Mouse (Mus musculus) olfactory bulb, adult 2 months (tissue): Measurements from ENCODE around the gene Ikzf3. TPM values are rescaled to one million over a fixed set of nuclear protein-coding genes. Genes with fewer than 3 reads are reported as not detected.

ENCODE experiments used
- H3K27ac ChIP-seq: fragments of 200-500 bp; 2 replicates; pipeline ENCODE4 v1.5.1; 2012; ENCODE audit warnings: low read depth, low read length; ENCODE audit not compliant: insufficient read depth
- H3K4me1 ChIP-seq: fragments of 200-500 bp; 2 replicates; pipeline ENCODE4 v1.6.1; 2012; ENCODE audit warnings: low read length; ENCODE audit not compliant: control insufficient read depth, insufficient read depth
- H3K4me3 ChIP-seq: fragments of 200-500 bp; 2 replicates; pipeline ENCODE4 v1.5.1; 2012; ENCODE audit warnings: mild to moderate bottlenecking, low read depth, low read length, moderate library complexity; ENCODE audit not compliant: insufficient read depth
- CTCF ChIP-seq: fragments of 200-500 bp; IDR thresholded peaks from 2 replicates; pipeline ENCODE4 v1.5.1; 2012; ENCODE audit warnings: low read depth, mild to moderate bottlenecking, low read length, moderate library complexity; ENCODE audit not compliant: insufficient read depth
- POLR2A ChIP-seq: fragments of 200-500 bp; IDR thresholded peaks from 2 replicates; pipeline ENCODE4 v1.6.1; 2012; ENCODE audit warnings: mild to moderate bottlenecking, low read depth, low read length, moderate library complexity; ENCODE audit not compliant: insufficient read depth
- WGBS: fragments of 180-500 bp; shearing (Covaris S2); methylation state at CpG from one replicate; pipeline ENCODE4 v1.1.7; 2018; 5-methylcytosine and 5-hydroxymethylcytosine counted together
- polyA plus RNA-seq: library from polyadenylated mRNA; stranded (reverse); fragments of >200 nt; gene quantifications from 2 replicates; pipeline ENCODE4 v1.2.4, GENCODE M21; 2012; ENCODE audit warnings: low replicate concordance; ENCODE audit not compliant: missing spikeins, insufficient read depth, insufficient read length

The Ikzf3 gene
- polyA plus RNA-seq, 1 experiment = not detected

DNA sequence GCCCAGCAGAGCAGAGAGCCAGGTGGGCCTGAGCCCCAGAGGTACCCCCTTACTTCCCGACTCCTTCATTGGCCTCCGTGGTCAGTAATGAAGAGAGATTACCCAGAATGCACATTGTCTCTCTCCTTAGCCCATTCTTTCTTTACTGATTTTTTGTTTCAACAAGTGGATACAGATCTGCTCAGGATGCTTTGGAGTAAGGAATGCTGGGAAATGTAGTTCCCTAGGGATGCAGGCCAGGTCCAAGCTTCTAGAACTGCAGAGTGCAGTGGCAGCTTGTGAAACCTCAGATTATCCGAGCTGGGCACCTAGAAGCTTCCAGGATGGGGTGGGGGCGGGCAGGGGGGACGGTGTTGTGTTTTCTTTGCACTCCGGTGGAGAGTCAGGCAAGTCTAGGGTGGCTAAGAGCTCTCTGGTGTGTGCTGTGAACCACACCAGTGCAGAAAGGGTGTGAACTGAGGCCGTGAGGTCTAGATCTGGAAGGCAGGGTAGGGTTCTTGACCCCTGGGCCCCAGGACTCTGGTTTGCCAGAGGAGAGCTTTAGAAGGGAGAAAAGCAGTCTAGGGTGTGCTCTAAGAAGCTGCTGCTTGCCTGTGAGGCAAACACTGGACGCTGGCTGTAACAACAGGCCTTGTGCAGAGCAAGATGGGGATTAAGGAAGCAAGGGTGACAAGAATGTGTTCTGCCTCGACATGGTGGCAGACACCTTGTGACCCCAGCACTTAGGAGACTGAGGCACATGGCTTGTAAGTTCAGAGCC, 113.9 kb downstream of the Ikzf3 start:
- TF ChIP-seq POLR2A (no peak), CTCF (no peak)
- Histone ChIP-seq H3K4me3 (no peak overlapping the region), H3K27ac (no peak overlapping the region), H3K4me1 (no peaks in the 10 kb centered on the region)
- WGBS = 87% methylated on average over 9 of the region's 9 CpGs

DNA sequence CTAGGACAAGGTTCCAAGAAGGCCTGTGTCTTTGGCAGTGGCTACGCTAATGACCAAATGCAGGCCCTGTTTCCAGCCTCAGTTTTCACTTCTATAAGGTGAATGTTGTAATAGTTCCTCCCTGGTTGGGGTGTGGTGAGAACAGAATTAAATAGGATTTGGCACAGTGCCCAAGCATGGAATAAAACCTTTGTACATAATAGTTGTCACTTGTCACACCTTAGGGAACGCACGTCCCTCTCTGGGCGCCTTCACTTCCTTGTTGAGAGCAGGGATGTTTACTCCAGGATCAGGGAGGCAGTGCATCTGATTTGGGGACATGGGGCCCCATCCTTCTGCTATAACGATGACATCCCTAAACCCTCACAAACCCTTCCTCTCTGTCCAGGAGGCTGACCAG, 117.4 kb downstream of the Ikzf3 start:
- 84% methylated on average over 5 of the region's 5 CpGs for WGBS
- TF ChIP-seq POLR2A (no peak), CTCF (no peak)
- Histone ChIP-seq H3K27ac (no peak overlapping the region), H3K4me3 (no peak overlapping the region), H3K4me1 (no peaks in the 10 kb centered on the region)

DNA sequence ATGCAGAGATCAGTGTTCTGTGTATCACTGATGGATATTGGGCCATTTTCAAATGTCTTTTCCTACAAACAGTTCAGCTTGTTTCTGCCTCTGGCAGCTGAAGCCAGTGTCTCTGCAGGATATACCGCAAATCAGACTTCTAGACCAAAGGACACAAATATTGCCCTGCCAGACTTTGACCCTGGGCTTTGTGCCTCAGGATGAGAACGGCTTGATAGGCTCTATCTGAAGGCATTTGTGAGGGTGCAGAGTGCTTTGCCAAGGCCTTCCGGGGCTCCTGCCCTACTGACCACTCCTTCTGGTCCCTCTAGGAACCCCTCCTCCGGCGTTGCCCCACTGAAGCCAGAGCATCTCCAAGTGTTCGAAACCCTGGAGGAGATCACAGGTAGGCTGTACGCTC, 119.2 kb downstream of the Ikzf3 start:
- no peak overlapping the region for H3K4me3 ChIP-seq
- H3K4me1 ChIP-seq = no peaks in the 10 kb centered on the region
- H3K27ac ChIP-seq = no peak overlapping the region
- TF ChIP-seq CTCF = no peak
- 94% methylated on average over 7 of the region's 7 CpGs for WGBS

DNA sequence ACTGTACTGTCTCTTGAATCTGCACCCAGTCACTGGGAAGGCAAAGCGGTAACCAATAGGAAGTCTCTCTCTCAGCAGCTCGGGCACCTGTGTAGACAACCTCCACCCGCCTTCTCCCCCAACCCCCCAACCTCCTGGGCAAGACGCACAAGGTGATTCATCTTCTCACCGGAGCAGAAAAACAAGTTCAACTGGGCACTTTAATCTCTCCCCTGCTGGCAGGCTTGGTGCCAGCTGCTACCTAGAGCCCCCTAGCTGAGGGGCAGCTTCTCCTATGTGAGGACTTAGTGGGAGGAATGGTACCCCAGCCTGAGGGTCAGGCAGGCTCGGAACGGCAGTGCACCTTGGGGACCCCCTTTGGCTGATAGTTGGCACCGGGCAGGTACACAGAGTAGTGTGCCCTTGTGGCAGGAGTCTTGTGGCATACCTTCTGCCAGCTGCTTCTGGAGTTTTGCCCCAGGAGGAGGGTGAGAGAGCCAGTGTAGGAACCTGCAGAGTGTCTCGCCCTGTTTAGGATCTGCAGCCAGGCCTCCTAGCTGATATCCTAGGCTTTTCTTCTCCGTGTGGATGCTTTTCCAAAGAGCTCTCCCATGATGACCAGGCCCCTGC, 126.8 kb downstream of the Ikzf3 start:
- TF ChIP-seq CTCF = no peak
- no peak for TF ChIP-seq POLR2A
- Histone ChIP-seq H3K27ac (peak overlapping the region; percentile 1; the same call in 1 of the 2 replicates), H3K4me3 (no peak overlapping the region), H3K4me1 (peaks cover 21% of the 10 kb centered on the region)
- WGBS = 71% methylated on average over 10 of the region's 10 CpGs

DNA sequence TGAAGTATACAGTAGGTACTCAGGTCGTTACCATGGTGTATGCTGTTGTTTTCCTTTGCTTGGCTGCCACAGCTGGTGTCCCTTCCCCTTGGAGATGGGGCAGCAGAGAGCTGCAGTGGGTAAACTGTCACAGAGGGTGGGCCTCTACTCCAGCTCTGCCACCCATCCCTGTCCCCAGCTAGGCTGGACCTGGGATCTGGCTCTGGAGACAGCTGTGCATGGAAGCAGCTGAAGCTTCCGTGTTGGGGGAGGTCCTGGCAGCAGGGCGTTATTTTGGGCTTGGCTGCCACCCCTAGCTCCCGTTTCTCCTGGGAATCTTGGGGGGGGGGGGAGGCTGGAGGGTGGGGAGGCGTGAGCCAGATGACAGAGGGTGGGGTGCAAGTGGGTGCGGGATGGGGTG, 127.6 kb downstream of the Ikzf3 start:
- Histone ChIP-seq H3K4me1 (peaks cover 27% of the 10 kb centered on the region), H3K27ac (peak overlapping the region; percentile 26; the same call in 1 of the 2 replicates), H3K4me3 (no peak overlapping the region)
- TF ChIP-seq CTCF (no peak), POLR2A (no peak)
- WGBS = 23% methylated on average over 6 of the region's 6 CpGs

DNA sequence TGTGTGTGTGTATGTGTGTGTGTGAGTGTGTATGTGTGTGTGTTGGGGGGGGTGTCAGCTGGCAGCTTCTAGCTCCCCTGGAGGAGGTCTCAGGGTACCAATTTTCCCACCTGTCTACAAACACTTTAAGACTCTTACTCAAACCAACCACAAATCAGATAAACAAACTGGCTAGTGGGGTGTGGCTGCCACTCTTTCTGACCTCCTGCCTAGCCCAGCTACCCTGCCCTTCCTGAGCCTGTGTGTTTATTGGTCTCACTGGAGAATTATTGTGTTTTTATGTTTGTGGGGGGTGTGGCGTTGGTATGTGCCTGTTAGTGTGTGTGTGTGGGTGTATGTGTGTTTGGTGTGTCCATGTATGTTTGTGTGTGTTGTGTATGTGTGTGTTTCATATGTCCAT, 128.8 kb downstream of the Ikzf3 start:
- TF ChIP-seq POLR2A (no peak), CTCF (no peak)
- no peak overlapping the region for H3K27ac ChIP-seq
- H3K4me1 ChIP-seq = peaks cover 38% of the 10 kb centered on the region
- H3K4me3 ChIP-seq = no peak overlapping the region
- WGBS = 90% methylated on average over 1 of the region's 1 CpGs

Other genes starting within 250 kb of the Ikzf3 start
- gene Neurod2, start 216.4 kb downstream of the Ikzf3 start, polyA plus RNA-seq = not detected in 2 replicates
- gene Ppp1r1b, start 197.6 kb downstream of the Ikzf3 start, polyA plus RNA-seq = not detected in 2 replicates
- gene Stard3, start 187.7 kb downstream of the Ikzf3 start, polyA plus RNA-seq = not detected in 2 replicates
- not detected in 2 replicates for gene Tcap, start 162.2 kb downstream of the Ikzf3 start, polyA plus RNA-seq
- gene Pnmt, start 159.6 kb downstream of the Ikzf3 start, polyA plus RNA-seq = not detected in 2 replicates
- gene Pgap3, start 145.5 kb downstream of the Ikzf3 start, polyA plus RNA-seq = not detected in 2 replicates
- not detected in 2 replicates for gene Erbb2, start 133.6 kb downstream of the Ikzf3 start, polyA plus RNA-seq
- gene Mien1, start 107.0 kb downstream of the Ikzf3 start, polyA plus RNA-seq = not detected in 2 replicates
- not detected in 2 replicates for gene Grb7, start 99.6 kb downstream of the Ikzf3 start, polyA plus RNA-seq
- not detected in 2 replicates for gene Zpbp2, start 5.1 kb upstream of the Ikzf3 start, polyA plus RNA-seq
- gene Ormdl3, start 41.3 kb upstream of the Ikzf3 start, polyA plus RNA-seq = not detected in 2 replicates
- not detected in 2 replicates for gene Lrrc3c, start 52.3 kb upstream of the Ikzf3 start, polyA plus RNA-seq
- not detected in 2 replicates for gene Gm12355, start 79.6 kb upstream of the Ikzf3 start, polyA plus RNA-seq
- gene Gsdma3, start 80.3 kb upstream of the Ikzf3 start, polyA plus RNA-seq = not detected in 2 replicates
- gene Gsdma2, start 100.7 kb upstream of the Ikzf3 start, polyA plus RNA-seq = not detected in 2 replicates
- gene Gsdma, start 118.3 kb upstream of the Ikzf3 start, polyA plus RNA-seq = not detected in 2 replicates
- not detected in 2 replicates for gene Psmd3, start 136.5 kb upstream of the Ikzf3 start, polyA plus RNA-seq
- gene Csf3, start 155.2 kb upstream of the Ikzf3 start, polyA plus RNA-seq = not detected in 2 replicates
- gene Med24, start 183.4 kb upstream of the Ikzf3 start, polyA plus RNA-seq = not detected in 2 replicates
- 251 and 495 TPM in 2 replicates for gene Thra, start 194.6 kb upstream of the Ikzf3 start, polyA plus RNA-seq
- gene Nr1d1, start 229.3 kb upstream of the Ikzf3 start, polyA plus RNA-seq = not detected in 2 replicates
- gene Msl1, start 249.5 kb upstream of the Ikzf3 start, polyA plus RNA-seq = 206 and 252 TPM in 2 replicates